Mouse (Mus musculus) frontal cortex, adult (tissue): ENCODE results near the gene Slc6a6.

ENCODE experiments used
- ATAC-seq: cut with Nextera tagmentation; 2 replicates; pipeline ENCODE4 v1.9.2; 2017; ENCODE audit warnings: mild to moderate bottlenecking, moderate library complexity, mixed read lengths; ENCODE audit not compliant: low TSS enrichment

Slc6a6 gene

DNA sequence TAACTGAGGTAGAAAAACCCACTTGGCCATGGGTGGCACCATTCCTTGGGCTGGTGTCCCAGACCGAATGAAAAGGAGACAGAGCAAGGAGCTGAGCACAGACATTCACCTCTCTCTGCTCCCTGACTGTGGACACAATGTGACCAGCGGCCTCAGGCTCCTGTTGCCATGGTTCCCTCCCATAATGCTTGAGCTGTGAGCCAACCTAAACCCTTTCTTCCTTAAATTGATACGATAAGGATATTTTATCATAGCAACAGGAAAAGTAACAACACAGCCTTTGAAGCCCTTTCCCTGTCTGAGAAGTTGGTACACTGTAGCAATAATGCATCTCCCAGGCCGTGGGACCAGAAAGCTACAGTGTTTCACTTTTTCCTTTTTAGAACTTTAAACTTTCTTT is 14.6 kb upstream of the Slc6a6 start:
- ATAC-seq, result no peak

- no peak for ATAC-seq
Measured at GRCm38 (mm10) chr6:91670224-91670623, 13.6 kb upstream of the Slc6a6 start.

DNA sequence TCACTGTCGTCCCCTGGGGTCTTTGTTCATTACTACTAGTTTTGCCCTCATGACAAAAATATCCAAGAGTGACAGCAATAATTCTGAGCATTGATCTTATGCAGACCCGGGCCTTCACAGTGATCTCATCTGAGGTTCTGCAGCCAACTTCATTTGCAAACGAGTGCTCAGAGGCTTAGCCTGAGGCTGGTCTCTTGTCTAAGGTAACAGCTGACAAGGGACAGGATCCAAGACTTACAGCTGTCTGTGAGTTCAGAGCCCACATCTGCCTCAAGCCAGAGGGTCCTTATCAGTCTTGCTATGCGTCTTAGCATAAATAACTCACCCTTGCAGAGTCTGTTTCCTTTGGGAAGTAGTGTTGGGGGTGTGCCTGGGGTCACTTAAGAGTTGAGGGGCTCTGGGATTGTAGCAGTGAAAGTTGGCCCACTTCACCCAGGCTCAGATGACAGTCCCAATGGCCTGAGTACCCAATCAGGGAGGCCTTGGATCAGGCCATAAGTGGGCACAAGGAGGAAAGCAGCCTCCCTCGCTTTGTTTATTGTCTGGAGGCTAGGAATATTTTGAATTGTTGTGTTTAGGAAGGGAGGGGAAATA is 9.0 kb upstream of the Slc6a6 start:
- ATAC-seq, result no peak

- no peak for ATAC-seq
Measured at GRCm38 (mm10) chr6:91678506-91679094, 5.3 kb upstream of the Slc6a6 start.

GRCm38 (mm10) chr6:91679095-91679577 is 4.7 kb upstream of the Slc6a6 start:
- peak; percentile 25 for ATAC-seq

DNA sequence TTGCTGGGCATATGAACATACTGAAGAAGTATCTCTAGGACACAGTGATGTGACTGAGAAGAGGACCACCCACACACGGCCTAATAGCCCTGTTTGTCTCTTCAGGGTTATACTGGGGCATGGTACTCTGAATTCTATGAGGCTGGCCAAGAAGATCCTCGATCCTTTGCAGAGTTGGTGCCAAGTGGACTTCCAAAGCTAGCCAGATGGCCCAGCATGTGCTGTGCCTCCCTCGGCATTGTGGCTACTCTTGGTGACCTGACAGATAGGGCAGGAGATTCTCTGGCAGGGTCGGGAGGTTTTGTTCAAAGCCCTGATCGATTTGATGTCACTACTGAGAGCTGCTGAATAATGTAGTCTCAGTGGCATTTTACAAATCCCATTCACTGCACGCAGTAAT is 4.1 kb upstream of the Slc6a6 start:
- ATAC-seq, result no peak

DNA sequence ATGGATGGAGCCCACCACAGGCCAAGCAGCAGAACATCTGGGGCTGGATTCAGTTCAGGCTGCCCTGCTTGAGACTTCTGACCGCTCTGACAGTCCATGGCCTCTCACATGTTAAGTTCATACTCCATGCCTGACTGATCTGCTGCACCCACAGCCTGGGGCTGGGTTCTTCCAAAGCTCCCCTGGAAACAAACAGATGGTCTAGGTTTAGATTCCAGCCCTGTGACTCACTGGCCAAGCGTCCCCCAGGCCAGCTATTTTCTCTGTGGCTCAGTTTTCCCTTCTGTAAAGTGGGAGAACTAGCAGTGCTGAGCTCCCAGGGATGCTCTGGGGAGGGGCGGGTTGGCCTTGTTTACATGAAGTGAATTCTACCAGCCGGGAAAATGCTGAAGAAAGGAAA is 2.0 kb upstream of the Slc6a6 start:
- no peak for ATAC-seq

DNA sequence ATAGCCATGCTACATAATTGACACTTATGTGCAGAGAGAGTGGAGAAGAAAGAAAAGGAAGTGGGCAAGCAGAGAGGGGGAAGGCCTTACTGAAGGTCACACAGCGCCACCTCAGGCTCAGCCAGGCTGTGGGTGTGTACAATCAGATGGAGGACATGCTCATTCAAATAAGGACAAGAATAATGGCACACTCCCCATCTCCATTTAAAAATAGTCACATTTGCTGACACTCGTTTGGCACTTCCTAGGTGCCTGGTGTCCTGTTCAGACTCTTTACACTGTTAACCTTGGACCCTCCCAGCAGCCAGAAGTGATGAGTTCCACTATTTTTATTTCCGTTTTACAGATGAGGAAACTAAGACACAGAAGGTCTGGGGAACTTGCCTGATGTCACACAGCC is 732 bp upstream of the Slc6a6 start:
- ATAC-seq, result no peak

DNA sequence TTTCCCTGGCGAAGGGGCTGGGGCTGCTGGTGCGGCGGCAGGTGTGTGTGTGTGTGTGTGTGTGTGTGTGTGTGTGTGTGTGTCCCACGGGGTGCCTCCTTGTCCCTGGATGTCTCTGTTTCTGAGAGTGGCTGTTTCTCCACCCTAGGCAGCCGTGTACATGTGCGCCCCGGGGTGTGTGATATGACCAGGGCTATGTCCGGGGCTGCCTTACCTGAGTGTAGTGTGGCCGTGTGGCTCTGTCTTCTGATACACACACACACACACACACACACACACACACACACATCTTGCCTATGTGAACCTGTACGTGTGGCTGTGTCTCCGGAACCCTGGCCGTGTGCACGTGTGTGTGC is 599 bp downstream of the Slc6a6 start:
- peak; percentile 24; the same call in 1 of the 2 replicates for ATAC-seq

DNA sequence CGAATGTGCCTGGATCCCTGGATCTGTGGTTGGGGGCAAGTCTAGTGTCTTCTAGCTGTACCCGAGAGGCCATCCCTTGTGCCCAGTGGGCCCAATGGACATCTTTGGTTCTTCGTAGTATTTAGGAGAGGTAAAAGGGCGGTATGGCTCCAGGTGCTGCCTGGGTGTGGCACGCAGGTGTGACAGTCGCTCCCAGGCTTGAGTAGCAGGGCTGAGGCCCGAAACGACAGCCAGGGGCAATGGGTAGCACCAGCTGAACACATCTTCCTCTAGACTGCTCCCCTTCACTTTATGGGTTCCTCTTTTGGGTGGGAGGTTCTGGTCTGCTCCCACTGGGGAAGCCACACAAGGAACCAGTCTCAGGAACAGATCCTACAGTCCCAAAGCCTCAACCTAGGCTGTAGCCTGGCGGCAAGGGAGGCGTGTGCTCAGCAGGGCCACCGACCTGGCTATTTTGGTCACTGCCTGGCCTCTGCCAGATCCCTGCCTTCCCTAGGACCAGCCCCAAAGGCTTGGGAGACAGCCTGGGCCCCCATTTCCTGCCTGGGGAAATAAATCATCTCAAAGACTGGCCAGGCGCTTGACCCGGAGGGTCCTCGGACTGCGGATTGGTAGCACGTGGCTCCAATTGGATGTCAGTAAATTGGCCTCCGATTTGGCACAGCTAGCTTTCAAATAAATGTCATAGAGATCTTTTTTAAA is 1.1 kb downstream of the Slc6a6 start:
- peak; percentile 11; the same call in 1 of the 2 replicates for ATAC-seq

GRCm38 (mm10) chr6:91685533-91685883 is 1.7 kb downstream of the Slc6a6 start:
- ATAC-seq, result peak; percentile 45

- ATAC-seq, result no peak
Measured at GRCm38 (mm10) chr6:91685896-91686295, 2.0 kb downstream of the Slc6a6 start.

- ATAC-seq, result no peak
Measured at GRCm38 (mm10) chr6:91686597-91686996, 2.7 kb downstream of the Slc6a6 start.

DNA sequence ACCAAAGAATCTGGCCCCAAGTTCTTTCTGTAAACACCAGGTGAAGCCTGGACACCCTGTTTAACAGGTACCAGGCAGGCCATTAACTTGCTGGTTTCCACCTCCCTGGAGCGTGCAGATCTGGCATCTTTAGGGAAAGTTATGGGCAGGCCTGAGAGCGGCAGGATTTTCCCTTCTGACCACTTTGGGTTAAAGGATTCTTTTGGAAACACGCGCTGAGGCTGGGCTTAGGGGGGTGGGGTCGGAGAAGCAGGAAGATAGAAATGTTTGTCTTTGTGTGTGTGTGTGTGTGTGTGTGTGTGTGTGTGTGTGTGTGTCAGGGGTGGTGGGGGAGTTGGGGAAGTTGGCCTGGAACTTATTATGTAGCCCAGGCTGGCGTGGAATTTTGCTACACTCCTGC is 4.2 kb downstream of the Slc6a6 start:
- no peak for ATAC-seq

DNA sequence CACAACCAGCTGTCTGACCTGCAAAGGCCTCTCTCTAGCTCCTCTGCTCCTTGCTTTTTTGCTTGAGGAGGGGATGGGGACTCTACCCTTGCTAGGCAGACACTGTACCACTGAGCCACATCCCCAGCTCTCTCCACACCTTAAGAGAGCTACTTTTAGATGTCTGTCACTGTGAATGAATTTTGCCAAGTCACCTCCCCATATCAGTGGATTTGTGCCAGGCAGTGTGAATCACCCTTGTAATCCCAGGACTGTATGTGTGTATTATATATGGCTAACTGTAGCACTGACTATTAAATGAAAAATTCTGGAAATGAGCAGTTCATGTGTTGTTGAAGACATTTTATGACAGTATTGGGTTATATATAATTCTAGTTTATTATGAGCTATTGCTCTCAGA is 5.4 kb downstream of the Slc6a6 start:
- no peak for ATAC-seq

- no peak for ATAC-seq
Measured at GRCm38 (mm10) chr6:91690222-91690621, 6.4 kb downstream of the Slc6a6 start.

DNA sequence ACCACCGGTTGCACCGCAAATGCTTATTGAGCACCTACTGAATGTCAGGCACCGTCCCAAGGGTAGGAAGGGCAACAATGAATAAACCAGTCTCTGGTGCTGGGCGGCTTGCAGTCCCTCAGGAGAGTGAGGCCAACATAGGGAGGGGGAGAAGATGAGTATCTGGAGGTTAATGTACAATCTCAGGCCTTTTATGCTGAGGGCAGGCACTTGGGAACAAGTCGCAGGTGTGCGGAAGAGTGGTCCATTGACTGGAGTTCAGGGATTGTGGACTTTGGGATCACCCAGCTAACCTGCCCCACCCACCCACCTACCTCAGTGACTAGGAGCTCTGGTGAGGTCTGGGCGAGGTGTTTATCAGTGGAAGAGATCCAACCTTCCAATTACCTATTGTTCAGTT is 6.8 kb downstream of the Slc6a6 start:
- ATAC-seq, result no peak

DNA sequence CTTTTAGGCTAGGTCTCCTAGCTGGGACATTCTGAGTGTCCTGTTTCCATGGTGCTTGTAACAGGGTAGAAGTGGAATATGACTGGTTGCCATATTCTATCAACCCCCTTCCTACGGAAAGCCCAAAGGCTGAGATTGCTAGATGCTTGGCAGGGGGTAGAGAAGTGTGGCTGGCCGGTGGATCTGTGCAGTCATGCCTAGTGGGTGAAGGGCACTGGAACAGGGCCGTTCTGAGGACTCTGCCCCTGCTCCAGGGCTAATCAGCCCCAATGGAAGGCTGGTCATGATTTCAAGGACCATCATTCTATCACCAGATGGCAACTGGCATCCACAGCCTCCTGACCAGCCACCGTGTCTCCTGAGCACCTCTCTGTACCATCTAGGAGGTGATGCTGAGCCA is 7.7 kb downstream of the Slc6a6 start:
- ATAC-seq, result no peak

GRCm38 (mm10) chr6:91693301-91693886 is 9.5 kb downstream of the Slc6a6 start:
- no peak for ATAC-seq

GRCm38 (mm10) chr6:91694610-91695009 is 10.8 kb downstream of the Slc6a6 start:
- 0 out of 2 replicates have a peak, but pooled peaks have one; percentile 27 for ATAC-seq

GRCm38 (mm10) chr6:91698831-91699230 is 15.0 kb downstream of the Slc6a6 start:
- ATAC-seq, result 0 out of 2 replicates have a peak, but pooled peaks have one; percentile 35

GRCm38 (mm10) chr6:91699482-91700200 is 15.8 kb downstream of the Slc6a6 start:
- ATAC-seq, result no peak
